Mouse (Mus musculus) lung, adult 18-20 months (tissue): ENCODE data around the gene Rab3il1.

Experiments
- DNase-seq, 2 experiments: peaks; one replicate each; pipeline ENCODE4 v3.0.0; 2022; ENCODE audit warnings: mixed read lengths in 2 of 2

Gene Rab3il1

GRCm38 (mm10) chr19:10042816-10043215 lies 41.3 kb downstream of the Rab3il1 start:
- no peak for DNase-seq

DNA sequence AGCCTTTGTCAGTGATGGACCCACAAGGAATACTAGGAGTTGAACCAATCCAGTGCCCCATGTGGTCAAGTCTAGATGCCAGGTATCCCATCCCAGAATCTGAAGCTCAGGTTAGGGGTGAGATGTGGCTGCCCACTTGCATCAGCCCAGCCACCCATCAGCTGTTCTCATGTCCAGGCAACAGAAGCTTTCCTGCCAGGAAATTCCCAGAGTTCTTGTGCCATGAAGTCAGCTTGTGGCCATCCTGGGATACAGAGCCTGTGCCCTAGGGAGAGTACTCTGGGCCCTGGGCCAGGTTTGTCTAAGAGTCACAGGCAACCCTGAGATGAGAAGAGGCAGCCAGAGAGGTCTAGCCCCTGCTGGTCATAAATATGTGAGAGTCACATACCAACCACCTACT lies 42.2 kb downstream of the Rab3il1 start:
- DNase-seq: peak; percentile 80

DNA sequence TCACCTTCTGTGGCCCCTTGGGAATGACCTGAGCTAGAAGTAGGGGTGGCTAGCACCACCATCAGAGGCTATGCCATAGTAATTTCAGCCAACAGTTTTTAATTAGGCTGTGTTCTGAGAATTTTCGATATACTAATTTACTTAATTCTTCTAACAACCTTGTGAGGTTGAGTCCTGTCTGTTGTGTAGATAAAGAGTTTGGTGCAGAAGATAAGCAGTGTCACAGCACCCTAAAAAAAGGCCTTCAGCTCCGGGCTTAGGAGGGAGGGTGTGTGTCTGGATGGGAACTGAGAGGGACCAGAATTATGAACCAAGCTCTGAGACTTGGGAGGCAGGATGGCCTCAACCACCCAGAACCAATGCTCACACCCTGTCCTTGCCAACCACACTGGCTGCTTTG lies 44.2 kb downstream of the Rab3il1 start:
- no peak for DNase-seq

- no peak for DNase-seq
These were observed 44.9 kb downstream of the Rab3il1 start for GRCm38 (mm10) chr19:10046346-10046745.

GRCm38 (mm10) chr19:10046983-10047382 lies 45.5 kb downstream of the Rab3il1 start:
- no peak for DNase-seq

DNA sequence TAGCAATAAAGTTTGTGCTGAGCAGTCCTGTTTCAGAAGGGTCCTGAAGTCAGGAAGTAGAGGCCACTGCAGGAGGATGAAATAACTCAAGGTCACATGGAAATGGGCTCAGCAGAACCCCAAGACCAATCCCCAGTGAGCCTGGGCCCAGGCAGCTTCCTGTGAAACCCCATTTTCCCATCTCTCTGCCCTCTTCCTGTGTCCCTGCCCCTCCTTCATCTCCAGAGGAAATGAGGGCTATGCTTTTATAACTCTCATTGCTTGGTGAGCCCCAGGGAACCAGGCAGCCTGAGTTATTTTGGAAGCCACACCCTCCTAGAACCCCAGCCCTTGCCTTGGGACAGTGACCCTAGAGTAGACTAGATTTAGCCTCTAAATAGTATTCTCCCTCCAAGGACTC lies 48.1 kb downstream of the Rab3il1 start:
- no peak for DNase-seq

DNA sequence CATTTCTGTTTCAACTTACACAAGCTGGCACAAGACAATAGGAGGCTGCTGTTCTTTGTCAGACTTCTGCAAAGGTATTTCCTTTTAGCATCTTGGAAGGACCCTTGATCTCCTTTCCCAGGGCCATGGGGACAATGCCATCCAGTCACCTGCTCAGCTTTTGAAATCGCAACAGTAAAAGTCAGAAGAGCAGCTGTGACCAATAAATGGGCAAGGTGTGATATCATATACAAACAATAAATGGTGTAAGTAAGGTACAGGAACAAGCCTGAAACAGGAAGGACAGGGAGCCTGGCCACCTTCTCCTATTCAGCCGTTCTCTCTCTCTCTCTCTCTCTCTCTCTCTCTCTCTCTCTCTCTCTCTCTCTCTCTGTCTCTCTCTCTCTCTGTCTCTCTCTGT lies 49.0 kb downstream of the Rab3il1 start:
- peak in 1 of 2 experiments; percentile 19 for DNase-seq

GRCm38 (mm10) chr19:10052698-10053097 lies 51.2 kb downstream of the Rab3il1 start:
- DNase-seq: no peak

DNA sequence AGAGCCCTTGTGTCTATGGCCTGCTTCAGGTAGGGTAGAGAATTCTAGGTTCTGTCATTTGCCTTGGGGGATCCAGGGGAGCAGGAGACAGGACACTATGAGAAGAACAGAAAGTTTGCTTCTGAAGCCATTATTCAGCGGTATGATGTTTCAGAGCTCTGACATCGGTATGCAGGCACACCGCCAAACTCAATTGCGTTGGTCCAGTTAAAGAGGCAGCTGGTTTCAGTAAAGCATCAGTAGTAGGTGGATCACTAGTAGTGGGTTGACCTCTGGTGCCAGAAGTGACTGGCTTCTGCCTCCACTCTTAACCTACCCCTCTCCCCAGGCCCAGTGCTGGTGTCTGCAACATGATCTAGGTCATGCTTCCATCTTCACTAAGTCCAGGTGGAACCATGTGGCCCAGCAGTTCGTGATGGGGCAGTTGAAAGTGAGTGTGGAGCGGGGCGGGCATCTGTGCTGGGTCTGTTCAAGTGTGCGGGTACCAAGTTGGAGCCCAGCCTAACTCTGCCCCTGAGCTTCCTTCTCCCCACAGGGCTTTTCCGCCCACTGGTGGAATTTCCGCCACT lies 52.3 kb downstream of the Rab3il1 start:
- DNase-seq: peak; percentile 51 to 58

GRCm38 (mm10) chr19:10054361-10055075 lies 53.0 kb downstream of the Rab3il1 start:
- DNase-seq: peak in 1 of 2 experiments; percentile 26

GRCm38 (mm10) chr19:10055261-10055660 lies 53.8 kb downstream of the Rab3il1 start:
- DNase-seq: no peak

GRCm38 (mm10) chr19:10055783-10056660 lies 54.6 kb downstream of the Rab3il1 start:
- peak in 1 of 2 experiments; percentile 46 for DNase-seq

DNA sequence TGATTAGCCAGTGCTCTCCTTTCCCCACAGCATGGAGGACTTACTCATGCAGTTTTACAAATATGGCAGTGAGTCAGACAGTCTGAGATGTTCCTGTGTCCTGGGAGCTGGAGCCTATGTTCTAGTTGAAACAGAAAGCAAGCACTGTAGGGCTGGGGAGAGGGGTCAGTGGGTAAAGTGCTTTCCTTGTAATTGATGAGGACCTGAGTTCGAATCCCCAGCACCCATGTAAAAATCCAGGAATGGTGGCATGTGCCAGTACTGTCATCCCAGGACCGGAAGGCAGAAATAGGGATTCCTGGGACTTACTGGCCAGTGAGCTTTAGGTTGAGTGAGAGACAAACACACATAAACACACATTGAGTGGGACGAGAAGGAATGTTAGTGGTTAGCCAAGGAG lies 55.2 kb downstream of the Rab3il1 start:
- DNase-seq: no peak

GRCm38 (mm10) chr19:10057486-10058351 lies 56.2 kb downstream of the Rab3il1 start:
- DNase-seq: peak; percentile 61 to 68

DNA sequence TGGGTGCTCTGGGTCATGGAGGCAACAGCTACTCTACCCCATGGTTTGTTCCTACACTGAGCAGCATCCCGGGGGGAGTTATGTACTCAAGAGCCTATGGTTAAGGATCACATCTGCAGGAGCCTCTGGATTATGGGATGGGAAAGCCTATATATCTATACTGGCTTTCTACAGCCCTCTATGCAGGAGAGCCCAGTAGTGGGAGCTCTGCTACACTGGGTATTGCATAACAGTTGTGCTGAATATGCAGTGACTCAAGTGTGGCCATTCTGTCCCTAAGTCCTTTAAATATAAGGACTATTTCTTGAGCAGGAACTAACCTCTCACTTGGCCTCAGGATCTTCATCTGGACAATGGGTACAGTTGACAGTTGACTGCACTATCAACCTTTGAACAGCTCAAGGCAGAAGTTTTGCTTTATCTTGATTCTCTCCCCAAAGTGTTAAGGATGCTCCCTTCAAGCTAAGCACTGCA lies 56.9 kb downstream of the Rab3il1 start:
- no peak for DNase-seq

GRCm38 (mm10) chr19:10058876-10059427 lies 57.5 kb downstream of the Rab3il1 start:
- DNase-seq: no peak

- DNase-seq: peak; percentile 82 to 88
These were observed 58.6 kb downstream of the Rab3il1 start for GRCm38 (mm10) chr19:10059911-10060567.

GRCm38 (mm10) chr19:10060783-10061590 lies 59.5 kb downstream of the Rab3il1 start:
- no peak for DNase-seq

DNA sequence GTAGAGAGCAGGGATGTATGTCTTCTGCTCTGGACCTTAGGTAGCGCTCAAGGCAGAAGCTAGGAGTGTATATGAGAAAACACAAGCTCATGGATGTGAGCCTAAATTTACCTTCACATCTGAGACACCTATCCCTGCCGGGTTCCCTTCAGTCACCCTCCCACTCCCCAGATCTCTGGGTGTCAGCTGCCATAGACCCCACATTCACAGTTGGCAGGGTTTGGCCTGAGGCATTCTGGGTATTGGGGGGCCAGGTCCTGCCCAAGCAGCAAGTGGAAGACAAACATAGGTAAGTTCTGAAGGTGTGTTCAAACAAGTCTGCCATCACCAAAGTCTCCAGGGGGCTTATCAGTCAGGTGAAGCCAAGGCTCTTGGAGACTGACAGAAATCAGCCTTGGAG lies 60.2 kb downstream of the Rab3il1 start:
- DNase-seq: no peak

GRCm38 (mm10) chr19:10062292-10062691 lies 60.8 kb downstream of the Rab3il1 start:
- no peak for DNase-seq

DNA sequence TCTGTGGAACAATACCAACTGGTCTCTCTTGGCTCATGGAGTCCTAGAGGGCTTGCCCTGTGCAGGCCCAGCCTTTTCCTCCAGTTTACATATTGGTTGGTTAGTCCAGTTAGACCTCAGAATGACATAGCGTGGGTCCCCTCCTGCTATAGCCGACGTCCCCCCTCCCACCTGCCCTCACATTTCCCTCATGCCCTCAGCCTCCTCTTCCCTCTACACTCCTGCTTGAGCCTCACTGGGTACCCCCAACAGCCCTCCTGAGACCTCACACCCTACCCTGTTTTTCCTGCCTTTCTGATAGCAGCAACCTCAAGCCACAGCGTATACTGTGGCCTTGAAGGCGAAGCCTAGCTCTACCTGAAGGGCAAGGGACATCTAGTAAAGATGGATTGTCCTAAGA lies 61.4 kb downstream of the Rab3il1 start:
- no peak for DNase-seq
